Mouse (Mus musculus) cerebellum, postnatal 4 days (tissue): Measurements from ENCODE around the gene H2-Ab1.

Source experiments
- DNase-seq, 2 experiments: peaks; one replicate each; pipeline ENCODE4 v3.0.0; 2022; ENCODE audit warnings: low spot score in 2 of 2, mixed read lengths in 1 of 2

H2-Ab1 gene

GRCm38 (mm10) chr17:34281836-34282235 is 24.3 kb downstream of the H2-Ab1 start:
- no peak for DNase-seq

GRCm38 (mm10) chr17:34285371-34285770 is 27.9 kb downstream of the H2-Ab1 start:
- DNase-seq, result no peak

- DNase-seq, result no peak
These were observed 28.4 kb downstream of the H2-Ab1 start for GRCm38 (mm10) chr17:34285848-34286247.

GRCm38 (mm10) chr17:34286501-34286900 is 29.0 kb downstream of the H2-Ab1 start:
- DNase-seq, result no peak

- no peak for DNase-seq
These were observed 29.5 kb downstream of the H2-Ab1 start for GRCm38 (mm10) chr17:34286999-34287398.

GRCm38 (mm10) chr17:34287648-34288047 is 30.2 kb downstream of the H2-Ab1 start, which contains the start of gene H2-Aa:
H2-Aa (minus strand) TSS chr17:34287823.
- DNase-seq, result peak in 1 of 2 experiments; percentile 61

- DNase-seq, result no peak
These were observed 30.6 kb downstream of the H2-Ab1 start for GRCm38 (mm10) chr17:34288131-34288530.

GRCm38 (mm10) chr17:34291609-34292008 is 34.1 kb downstream of the H2-Ab1 start:
- peak; percentile 78 for DNase-seq

- DNase-seq, result no peak
These were observed 35.1 kb downstream of the H2-Ab1 start for GRCm38 (mm10) chr17:34292570-34292969.

- DNase-seq, result no peak
These were observed 36.0 kb downstream of the H2-Ab1 start for GRCm38 (mm10) chr17:34293533-34293932.

- no peak for DNase-seq
These were observed 36.8 kb downstream of the H2-Ab1 start for GRCm38 (mm10) chr17:34294249-34294648.

GRCm38 (mm10) chr17:34295307-34295706 is 37.8 kb downstream of the H2-Ab1 start:
- DNase-seq, result no peak

GRCm38 (mm10) chr17:34295891-34296794 is 38.7 kb downstream of the H2-Ab1 start:
- DNase-seq, result peak in 1 of 2 experiments; percentile 32

- no peak for DNase-seq
These were observed 41.9 kb downstream of the H2-Ab1 start for GRCm38 (mm10) chr17:34299356-34299755.

- DNase-seq, result no peak
These were observed 42.6 kb downstream of the H2-Ab1 start for GRCm38 (mm10) chr17:34300071-34300470.

- no peak for DNase-seq
These were observed 43.4 kb downstream of the H2-Ab1 start for GRCm38 (mm10) chr17:34300691-34301566.

GRCm38 (mm10) chr17:34301670-34302190 is 44.2 kb downstream of the H2-Ab1 start:
- no peak for DNase-seq

GRCm38 (mm10) chr17:34303789-34304188 is 46.3 kb downstream of the H2-Ab1 start:
- DNase-seq, result no peak

GRCm38 (mm10) chr17:34304751-34305150 is 47.3 kb downstream of the H2-Ab1 start:
- DNase-seq, result peak in 1 of 2 experiments; percentile 51

- DNase-seq, result peak; percentile 76 to 87
These were observed 48.0 kb downstream of the H2-Ab1 start, which contains the start of gene H2-Eb1 for GRCm38 (mm10) chr17:34305380-34306030. H2-Eb1 (plus strand) TSS chr17:34305867.

- no peak for DNase-seq
These were observed 48.9 kb downstream of the H2-Ab1 start for GRCm38 (mm10) chr17:34306407-34306806.
